Mouse (Mus musculus) kidney, postnatal 0 days (tissue): ENCODE data around the gene Arsk. TPM values are rescaled to one million over a fixed set of nuclear protein-coding genes. Genes with fewer than 3 reads are reported as not detected.

Experiments
- ATAC-seq: fragments of 200-750 bp; cut with Nextera tagmentation; replicated peaks from 2 replicates; pipeline ENCODE4 v1.8.0; 2017; ENCODE audit warnings: low read depth, moderate number of reproducible peaks, moderate TSS enrichment, moderate library complexity; ENCODE audit not compliant: low FRiP score
- DNase-seq: peaks from one replicate; pipeline ENCODE4 v3.0.0-alpha.2; 2016; ENCODE audit warnings: low spot score
- H3K27ac ChIP-seq: fragments of 300-500 bp; sonication (generic); 2 replicates; pipeline ENCODE4 v1.5.1; 2014; ENCODE audit warnings: mild to moderate bottlenecking
- H3K27me3 ChIP-seq: fragments of 300-500 bp; sonication (generic); 2 replicates; pipeline ENCODE4 v1.6.1; 2014; ENCODE audit warnings: low read length, mixed read lengths; ENCODE audit not compliant: insufficient read depth
- H3K36me3 ChIP-seq: fragments of 300-500 bp; sonication (generic); 2 replicates; pipeline ENCODE4 v1.6.1; 2014; ENCODE audit warnings: low read length, mixed read lengths; ENCODE audit not compliant: insufficient read depth
- H3K4me1 ChIP-seq: fragments of 300-500 bp; sonication (generic); replicated peaks from 2 replicates; pipeline ENCODE4 v1.6.1; 2014; ENCODE audit warnings: antibody characterized with exemption, low read length, mixed read lengths; ENCODE audit not compliant: insufficient read depth
- H3K4me2 ChIP-seq: fragments of 300-500 bp; sonication (generic); 2 replicates; pipeline ENCODE4 v1.6.1; 2014; ENCODE audit warnings: mild to moderate bottlenecking, low read length, moderate library complexity, mixed read lengths
- H3K4me3 ChIP-seq: fragments of 300-500 bp; sonication (generic); replicated peaks from 2 replicates; pipeline ENCODE4 v1.5.1; 2014; ENCODE audit warnings: low read depth, low read length
- H3K9ac ChIP-seq: fragments of 300-500 bp; sonication (generic); 2 replicates; pipeline ENCODE4 v1.6.1; 2014; ENCODE audit warnings: low read depth, low read length
- H3K9me3 ChIP-seq: fragments of 300-500 bp; sonication (generic); replicated peaks from 2 replicates; pipeline ENCODE4 v1.6.1; 2016; ENCODE audit warnings: low read length, inconsistent platforms, mixed read lengths
- CTCF ChIP-seq: IDR thresholded peaks from 2 replicates; pipeline ENCODE4 v1.5.1; 2016; ENCODE audit warnings: antibody characterized with exemption, low read depth, mild to moderate bottlenecking, moderate library complexity
- WGBS: fragments of 180-500 bp; shearing (Covaris S2); extraction: QIAGEN DNeasy Blood & Tissue Kit; methylation state at CpG from one replicate; pipeline ENCODE4 v1.1.7; 2014; 5-methylcytosine and 5-hydroxymethylcytosine counted together
- polyA plus RNA-seq: library from polyadenylated mRNA; unstranded; fragments of >200 nt; fragmentation: Nextera tagmentation; extraction: Ambion mirVana; gene quantifications from 2 replicates; pipeline ENCODE4 v1.2.1, GENCODE M21; 2015

The Arsk gene
- polyA plus RNA-seq, 1 experiment from 2014 or later, result 12.1 TPM

- H3K4me2 ChIP-seq, result no peak overlapping the region
- H3K27ac ChIP-seq, result no peak overlapping the region
- ATAC-seq (no peak), DNase-seq (no peak)
- no peak overlapping the region for H3K4me3 ChIP-seq
- 0 out of 2 replicates have a peak, but pooled peaks cover 3% of the 10 kb centered on the region for H3K4me1 ChIP-seq
- 83% methylated on average over 2 of the region's 2 CpGs for WGBS
- no peaks in the 10 kb centered on the region for H3K27me3 ChIP-seq
- no peak for TF ChIP-seq CTCF
- no peak overlapping the region for H3K9ac ChIP-seq
- no peaks in the 10 kb centered on the region for H3K36me3 ChIP-seq
- no peaks in the 10 kb centered on the region for H3K9me3 ChIP-seq
These were observed 83.9 kb downstream of the Arsk start for GRCm38 (mm10) chr13:76014511-76014910.

Other genes with a start within 250 kb of the Arsk start
- 27.6 and 27.7 TPM in 2 replicates for gene Rhobtb3, start 154.7 kb downstream of the Arsk start, polyA plus RNA-seq
- 0.70 and 0.92 TPM in 2 replicates for gene Spata9, start 131.5 kb downstream of the Arsk start, polyA plus RNA-seq
- 24.6 and 24.8 TPM in 2 replicates for gene Rfesd, start 79.9 kb downstream of the Arsk start, polyA plus RNA-seq
- 0.31 and 0.50 TPM in 2 replicates for gene Gpr150, start 41.7 kb downstream of the Arsk start, polyA plus RNA-seq
- gene Ttc37, start 74 bp upstream of the Arsk start, polyA plus RNA-seq, result 9.2 and 9.4 TPM in 2 replicates
- gene Fam81b, start 206.4 kb upstream of the Arsk start, polyA plus RNA-seq, result not detected in 2 replicates